ENCODE assay signal across 9 mouse cellular contexts in genomic region chr5:120717136-120717535, GRCm38 (mm10).
"Had no signal": no experiment of that assay in that cellular context is flagged by ENCODE, and none has a peak within 500 bp of the region (broad histone marks: within the 10 kb centered on the region; RNA-seq: fewer than 3 reads in every experiment).

No protein-coding gene starts in this region.

- DNase-seq: kidney, adult 18-20 months; kidney, adult 9 months; kidney, postnatal 14 days; kidney, postnatal 4 days; liver, postnatal 0 days; lung, embryonic 14.5 days; right cerebral cortex, adult 18-20 months; thymus, adult 18-20 months; thymus, postnatal 36 days had no signal
